Mouse (Mus musculus) liver, embryonic 16.5 days (tissue): ENCODE results near the gene Olfr714. TPM values are rescaled to one million over a fixed set of nuclear protein-coding genes. Genes with fewer than 3 reads are reported as not detected.

ENCODE experiments used
- polyA plus RNA-seq: library from polyadenylated mRNA; unstranded; fragments of >200 nt; fragmentation: Nextera tagmentation; extraction: Ambion mirVana; gene quantifications from 2 replicates; pipeline ENCODE4 v1.2.1, GENCODE M21; 2015

Gene Olfr714
- polyA plus RNA-seq, 1 experiment from 2014 or later = not detected

Other genes starting within 250 kb of the Olfr714 start
- not detected in 2 replicates for gene Olfr702, start 237.1 kb upstream of the Olfr714 start, polyA plus RNA-seq
- not detected in 2 replicates for gene Olfr703, start 227.6 kb upstream of the Olfr714 start, polyA plus RNA-seq
- gene Olfr704, start 207.8 kb upstream of the Olfr714 start, polyA plus RNA-seq = not detected in 2 replicates
- gene Olfr705, start 194.1 kb upstream of the Olfr714 start, polyA plus RNA-seq = not detected in 2 replicates
- gene Olfr706, start 182.8 kb upstream of the Olfr714 start, polyA plus RNA-seq = not detected in 2 replicates
- gene Olfr707, start 169.7 kb upstream of the Olfr714 start, polyA plus RNA-seq = not detected in 2 replicates
- gene Olfr1532-ps1, start 163.0 kb upstream of the Olfr714 start, polyA plus RNA-seq = not detected in 2 replicates
- not detected in 2 replicates for gene Olfr709-ps1, start 138.8 kb upstream of the Olfr714 start, polyA plus RNA-seq
- not detected in 2 replicates for gene Olfr710, start 122.7 kb upstream of the Olfr714 start, polyA plus RNA-seq
- gene Olfr6, start 107.0 kb upstream of the Olfr714 start, polyA plus RNA-seq = not detected in 2 replicates
- gene Olfr711, start 95.5 kb upstream of the Olfr714 start, polyA plus RNA-seq = not detected in 2 replicates
- gene Olfr2, start 64.9 kb upstream of the Olfr714 start, polyA plus RNA-seq = not detected in 2 replicates
- gene Olfr713, start 39.8 kb upstream of the Olfr714 start, polyA plus RNA-seq = not detected in 2 replicates
- not detected in 2 replicates for gene Olfr17, start 22.2 kb downstream of the Olfr714 start, polyA plus RNA-seq
- not detected in 2 replicates for gene Olfr715b, start 39.4 kb downstream of the Olfr714 start, polyA plus RNA-seq
- gene Olfr715, start 60.1 kb downstream of the Olfr714 start, polyA plus RNA-seq = not detected in 2 replicates
- gene Olfr716, start 67.3 kb downstream of the Olfr714 start, polyA plus RNA-seq = not detected in 2 replicates
- not detected in 2 replicates for gene Nlrp14, start 96.0 kb downstream of the Olfr714 start, polyA plus RNA-seq
- gene Rbmxl2, start 138.5 kb downstream of the Olfr714 start, polyA plus RNA-seq = not detected in 2 replicates